Mouse (Mus musculus) testis, adult 2 months (tissue): ENCODE data around the gene Plet1.

ENCODE experiments used
- CTCF ChIP-seq: fragments of 200-500 bp; IDR thresholded peaks from 2 replicates; pipeline ENCODE4 v1.5.1; 2012; ENCODE audit warnings: low read depth, mild to moderate bottlenecking, inconsistent platforms, low read length, moderate library complexity; ENCODE audit not compliant: control insufficient read depth, insufficient read depth, insufficient replicate concordance
- POLR2A ChIP-seq: fragments of 200-500 bp; IDR thresholded peaks from 2 replicates; pipeline ENCODE4 v1.6.1; 2012; ENCODE audit warnings: low read depth, mild to moderate bottlenecking, inconsistent platforms, low read length, moderate library complexity; ENCODE audit not compliant: control insufficient read depth

GRCm38 (mm10) chr9:50524936-50525335 is 30.6 kb downstream of the Plet1 start:
- no peak for TF ChIP-seq CTCF
- no peak for TF ChIP-seq POLR2A
